Mouse (Mus musculus) liver, embryonic 14.5 days (tissue): ENCODE measurements around the gene Capn5. TPM values are rescaled to one million over a fixed set of nuclear protein-coding genes. Genes with fewer than 3 reads are reported as not detected.

Experiments
- ATAC-seq: fragments of 200-750 bp; cut with Nextera tagmentation; 2 replicates; pipeline ENCODE4 v1.8.0; 2017; ENCODE audit warnings: moderate number of reproducible peaks, mild to moderate bottlenecking, moderate library complexity; ENCODE audit not compliant: insufficient read depth
- DNase-seq, 3 experiments: peaks; one replicate each; pipeline ENCODE4 v3.0.0-alpha.2; 2012 to 2013; ENCODE audit warnings: low read depth in 3 of 3, low spot score in 3 of 3
- H3K27ac ChIP-seq: fragments of 300-500 bp; sonication (generic); 2 replicates; pipeline ENCODE4 v1.5.1; 2014; ENCODE audit warnings: moderate library complexity, mild to moderate bottlenecking, control low read depth, inconsistent platforms
- H3K27me3 ChIP-seq: fragments of 300-500 bp; sonication (generic); 2 replicates; pipeline ENCODE4 v1.6.1; 2014; ENCODE audit warnings: mild to moderate bottlenecking, low read length, moderate library complexity; ENCODE audit not compliant: control insufficient read depth, insufficient read depth
- H3K36me3 ChIP-seq: fragments of 300-500 bp; sonication (generic); replicated peaks from 2 replicates; pipeline ENCODE4 v1.6.1; 2014; ENCODE audit warnings: low read depth; ENCODE audit not compliant: control insufficient read depth, insufficient read depth
- H3K4me1 ChIP-seq, 2 experiments: fragments of 200-500 bp in 1 of 2; fragments of 300-500 bp in 1 of 2; sonication (generic) in 1 of 2; replicated peaks; 2 replicates each; pipeline ENCODE4 v1.6.1; 2012 to 2014; ENCODE audit warnings: antibody characterized with exemption in 1 of 2, inconsistent platforms in 1 of 2, low read length in 1 of 2; ENCODE audit not compliant: control insufficient read depth in 2 of 2, insufficient read depth in 2 of 2
- H3K4me2 ChIP-seq: fragments of 300-500 bp; sonication (generic); 2 replicates; pipeline ENCODE4 v1.6.1; 2014; ENCODE audit warnings: low read depth, mild to moderate bottlenecking, control low read depth, moderate library complexity
- H3K4me3 ChIP-seq, 2 experiments: fragments of 200-500 bp in 1 of 2; fragments of 300-500 bp in 1 of 2; sonication (generic) in 1 of 2; 2 replicates each; pipeline ENCODE4 v1.5.1; 2012 to 2014; ENCODE audit warnings: low read depth in 2 of 2, low read length in 2 of 2, mild to moderate bottlenecking in 2 of 2, control low read depth in 1 of 2, inconsistent platforms in 1 of 2, moderate library complexity in 1 of 2; ENCODE audit not compliant: insufficient read depth in 1 of 2
- H3K9ac ChIP-seq: fragments of 300-500 bp; sonication (generic); replicated peaks from 2 replicates; pipeline ENCODE4 v1.6.1; 2014; ENCODE audit warnings: mild to moderate bottlenecking, control low read depth, moderate library complexity
- H3K9me3 ChIP-seq: fragments of 300-500 bp; sonication (generic); 2 replicates; pipeline ENCODE4 v1.6.1; 2016; ENCODE audit warnings: low read length, mixed read lengths; ENCODE audit not compliant: control insufficient read depth
- CTCF ChIP-seq: IDR thresholded peaks from 2 replicates; pipeline ENCODE4 v1.5.1; 2016; ENCODE audit warnings: antibody characterized with exemption, low read depth, control low read depth
- EP300 ChIP-seq: IDR thresholded peaks from 2 replicates; pipeline ENCODE4 v1.6.1; 2016; ENCODE audit warnings: antibody characterized with exemption, low read depth
- WGBS: fragments of 180-500 bp; shearing (Covaris S2); extraction: QIAGEN DNeasy Blood & Tissue Kit; methylation state at CpG from one replicate; pipeline ENCODE4 v1.1.7; 2014; ENCODE audit not compliant: insufficient replicate concordance; 5-methylcytosine and 5-hydroxymethylcytosine counted together
- polyA plus RNA-seq, 2 experiments: library from polyadenylated mRNA; depleted of rRNA in 1 of 2; stranded (reverse) in 1 of 2; unstranded in 1 of 2; fragments of >200 nt; fragmentation: Nextera tagmentation in 1 of 2; extraction: Ambion mirVana in 1 of 2; gene quantifications; 2 replicates each; pipeline versions ENCODE4 v1.2.1 to v1.2.3; 2012 to 2014

Capn5 gene
- polyA plus RNA-seq, 2 experiments = 8.9 to 13.1 TPM

GRCm38 (mm10) chr7:98103002-98103941 lies 74.8 kb downstream of the Capn5 start:
- peak; percentile 88 for TF ChIP-seq CTCF
- no peak for TF ChIP-seq EP300
- H3K9me3 ChIP-seq = no peaks in the 10 kb centered on the region
- H3K4me2 ChIP-seq = peak overlapping the region; percentile 62
- H3K36me3 ChIP-seq = no peaks in the 10 kb centered on the region
- peak overlapping the region; percentile 48; the same call in 1 of the 2 replicates for H3K9ac ChIP-seq
- no peaks in the 10 kb centered on the region for H3K27me3 ChIP-seq
- WGBS = 14% methylated on average over 24 of the region's 26 CpGs
- H3K4me1 ChIP-seq = peaks cover 0 to 10% of the 10 kb centered on the region in 2 experiments; a peak in 2 of 4 replicates
- H3K27ac ChIP-seq = no peak overlapping the region
- DNase-seq = peak in 2 of 3 experiments; percentile 18 to 61
- peak; percentile 41; the same call in 1 of the 2 replicates for ATAC-seq
- H3K4me3 ChIP-seq = peak overlapping the region; percentile 38 to 62

- Histone ChIP-seq H3K4me3 (no peak overlapping the region; a peak in 1 of 4 replicates), H3K27ac (no peak overlapping the region), H3K36me3 (no peaks in the 10 kb centered on the region), H3K4me2 (peak overlapping the region; percentile 62), H3K9ac (no peak overlapping the region), H3K27me3 (no peaks in the 10 kb centered on the region), H3K4me1 (peaks cover 0 to 10% of the 10 kb centered on the region in 2 experiments; a peak in 2 of 4 replicates), H3K9me3 (no peaks in the 10 kb centered on the region)
- TF ChIP-seq CTCF (peak; percentile 14; the same call in 1 of the 2 replicates), EP300 (no peak)
- 87% methylated on average over 11 of the region's 11 CpGs for WGBS
- ATAC-seq = no peak
- DNase-seq = no peak
Observed at GRCm38 (mm10) chr7:98102488-98102887, 75.6 kb downstream of the Capn5 start.

GRCm38 (mm10) chr7:98097557-98097956 lies 80.5 kb downstream of the Capn5 start:
- Histone ChIP-seq H3K27me3 (no peaks in the 10 kb centered on the region), H3K4me1 (no peaks in the 10 kb centered on the region), H3K9me3 (no peaks in the 10 kb centered on the region), H3K4me3 (no peak overlapping the region), H3K36me3 (no peaks in the 10 kb centered on the region), H3K9ac (no peak overlapping the region), H3K4me2 (no peak overlapping the region), H3K27ac (no peak overlapping the region)
- ATAC-seq (no peak), DNase-seq (no peak)
- 79% methylated on average over 8 of the region's 8 CpGs for WGBS
- TF ChIP-seq CTCF = no peak
- TF ChIP-seq EP300 = no peak

GRCm38 (mm10) chr7:98095852-98096251 lies 82.2 kb downstream of the Capn5 start:
- Histone ChIP-seq H3K36me3 (no peaks in the 10 kb centered on the region), H3K4me1 (no peaks in the 10 kb centered on the region), H3K4me3 (no peak overlapping the region), H3K4me2 (no peak overlapping the region), H3K9me3 (no peaks in the 10 kb centered on the region), H3K9ac (no peak overlapping the region), H3K27me3 (no peaks in the 10 kb centered on the region), H3K27ac (no peak overlapping the region)
- 77% methylated on average over 4 of the region's 4 CpGs for WGBS
- TF ChIP-seq CTCF (no peak), EP300 (no peak)
- no peak for ATAC-seq
- DNase-seq = no peak

GRCm38 (mm10) chr7:98086346-98086745 lies 91.7 kb downstream of the Capn5 start:
- 36% methylated on average over 2 of the region's 2 CpGs for WGBS
- ATAC-seq = no peak
- no peaks in the 10 kb centered on the region for H3K36me3 ChIP-seq

More at GRCm38 (mm10) chr7:98086346-98086745, 91.7 kb downstream of the Capn5 start:
- H3K4me3 ChIP-seq = no peak overlapping the region
- DNase-seq = no peak
- no peak overlapping the region for H3K9ac ChIP-seq
- 0 out of 4 replicates have a peak, but pooled peaks cover 0 to 2% of the 10 kb centered on the region in 2 experiments for H3K4me1 ChIP-seq
- H3K27me3 ChIP-seq = no peaks in the 10 kb centered on the region
- H3K27ac ChIP-seq = no peak overlapping the region
- no peaks in the 10 kb centered on the region for H3K9me3 ChIP-seq
- TF ChIP-seq CTCF = peak; percentile 55
- TF ChIP-seq EP300 = no peak
- H3K4me2 ChIP-seq = no peak overlapping the region
